Mouse (Mus musculus): ENCODE measurements around the gene Zim1. TPM values are rescaled to one million over a fixed set of nuclear protein-coding genes. Genes with fewer than 3 reads are reported as not detected.

Zim1 gene
- polyA plus RNA-seq, 1 experiment from 2014 or later: 1.5 TPM

DNA sequence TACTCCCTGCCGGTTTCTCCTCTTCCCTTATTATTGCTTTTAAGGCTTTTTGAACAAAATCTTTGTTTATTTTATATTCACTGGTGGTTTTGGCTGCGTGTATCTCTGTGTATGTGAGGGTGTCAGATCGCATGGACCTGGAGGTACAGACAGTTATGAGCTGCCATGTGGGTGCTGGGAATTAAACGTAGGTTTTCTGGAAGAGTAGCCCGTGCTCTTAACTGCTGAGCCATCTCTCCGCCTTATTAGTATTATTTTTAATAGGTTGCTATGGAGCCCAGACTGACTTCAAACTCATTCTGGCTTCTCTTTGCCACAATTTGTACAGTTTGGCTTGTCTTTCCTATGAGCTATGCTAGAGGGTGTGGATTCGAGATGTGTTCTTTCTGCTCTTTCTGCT lies 32.8 kb downstream of the Zim1 start:
- no peaks in the 10 kb centered on the region for H3K27me3 ChIP-seq (ENCODE audit: control insufficient read depth, insufficient read depth, low read depth, low read length)
- no peak overlapping the region for H3K9ac ChIP-seq (ENCODE audit: low read depth, low read length)
- no peaks in the 10 kb centered on the region for H3K36me3 ChIP-seq (ENCODE audit: control insufficient read depth, insufficient read depth)
- 60% methylated on average over 7 of the region's 7 CpGs for WGBS (ENCODE audit: insufficient replicate concordance)
- H3K9me3 ChIP-seq (replicated peaks; ENCODE audit: control insufficient read depth, low read length): no peaks in the 10 kb centered on the region
- no peak overlapping the region for H3K27ac ChIP-seq (ENCODE audit: low read length)
- no peak for ATAC-seq (ENCODE audit: low read depth)
- no peak overlapping the region for H3K4me2 ChIP-seq (ENCODE audit: low read depth, low read length)
- no peaks in the 10 kb centered on the region for H3K4me1 ChIP-seq (ENCODE audit: control insufficient read depth, low read depth, low read length)
- no peak overlapping the region for H3K4me3 ChIP-seq (ENCODE audit: low read depth, low read length)

GRCm38 (mm10) chr7:6659605-6660004 lies 36.6 kb downstream of the Zim1 start:
- Histone ChIP-seq H3K36me3 (ENCODE audit: control insufficient read depth, insufficient read depth) (no peaks in the 10 kb centered on the region), H3K4me2 (ENCODE audit: low read depth, low read length) (no peak overlapping the region), H3K27ac (ENCODE audit: low read length) (no peak overlapping the region), H3K4me3 (ENCODE audit: low read depth, low read length) (no peak overlapping the region), H3K4me1 (ENCODE audit: control insufficient read depth, low read depth, low read length) (no peaks in the 10 kb centered on the region), H3K27me3 (ENCODE audit: control insufficient read depth, insufficient read depth, low read depth, low read length) (no peaks in the 10 kb centered on the region), H3K9me3 (replicated peaks; ENCODE audit: control insufficient read depth, low read length) (no peaks in the 10 kb centered on the region), H3K9ac (ENCODE audit: low read depth, low read length) (no peak overlapping the region)
- ATAC-seq (ENCODE audit: low read depth): no peak
- WGBS (ENCODE audit: insufficient replicate concordance): 19% methylated on average over 2 of the region's 2 CpGs

- WGBS (ENCODE audit: insufficient replicate concordance): 77% methylated on average over 7 of the region's 7 CpGs
- H3K27ac ChIP-seq (ENCODE audit: low read length): no peak overlapping the region
- no peak overlapping the region for H3K4me3 ChIP-seq (ENCODE audit: low read depth, low read length)
- H3K36me3 ChIP-seq (ENCODE audit: control insufficient read depth, insufficient read depth): no peaks in the 10 kb centered on the region
- H3K27me3 ChIP-seq (ENCODE audit: control insufficient read depth, insufficient read depth, low read depth, low read length): no peaks in the 10 kb centered on the region
- no peak overlapping the region for H3K9ac ChIP-seq (ENCODE audit: low read depth, low read length)
- ATAC-seq (ENCODE audit: low read depth): no peak
- H3K9me3 ChIP-seq (replicated peaks; ENCODE audit: control insufficient read depth, low read length): no peaks in the 10 kb centered on the region
- no peak overlapping the region for H3K4me2 ChIP-seq (ENCODE audit: low read depth, low read length)
- H3K4me1 ChIP-seq (ENCODE audit: control insufficient read depth, low read depth, low read length): no peaks in the 10 kb centered on the region
Observed at GRCm38 (mm10) chr7:6658606-6659005, 37.6 kb downstream of the Zim1 start.

GRCm38 (mm10) chr7:6652151-6652550 lies 44.1 kb downstream of the Zim1 start:
- H3K27me3 ChIP-seq (ENCODE audit: control insufficient read depth, insufficient read depth, low read depth, low read length): no peaks in the 10 kb centered on the region
- H3K4me2 ChIP-seq (ENCODE audit: low read depth, low read length): no peak overlapping the region
- ATAC-seq (ENCODE audit: low read depth): no peak
- no peaks in the 10 kb centered on the region for H3K36me3 ChIP-seq (ENCODE audit: control insufficient read depth, insufficient read depth)
- H3K9me3 ChIP-seq (replicated peaks; ENCODE audit: control insufficient read depth, low read length): no peaks in the 10 kb centered on the region
- WGBS (ENCODE audit: insufficient replicate concordance): 52% methylated on average over 5 of the region's 5 CpGs
- no peaks in the 10 kb centered on the region for H3K4me1 ChIP-seq (ENCODE audit: control insufficient read depth, low read depth, low read length)
- no peak overlapping the region for H3K4me3 ChIP-seq (ENCODE audit: low read depth, low read length)
- no peak overlapping the region for H3K9ac ChIP-seq (ENCODE audit: low read depth, low read length)
- H3K27ac ChIP-seq (ENCODE audit: low read length): no peak overlapping the region

DNA sequence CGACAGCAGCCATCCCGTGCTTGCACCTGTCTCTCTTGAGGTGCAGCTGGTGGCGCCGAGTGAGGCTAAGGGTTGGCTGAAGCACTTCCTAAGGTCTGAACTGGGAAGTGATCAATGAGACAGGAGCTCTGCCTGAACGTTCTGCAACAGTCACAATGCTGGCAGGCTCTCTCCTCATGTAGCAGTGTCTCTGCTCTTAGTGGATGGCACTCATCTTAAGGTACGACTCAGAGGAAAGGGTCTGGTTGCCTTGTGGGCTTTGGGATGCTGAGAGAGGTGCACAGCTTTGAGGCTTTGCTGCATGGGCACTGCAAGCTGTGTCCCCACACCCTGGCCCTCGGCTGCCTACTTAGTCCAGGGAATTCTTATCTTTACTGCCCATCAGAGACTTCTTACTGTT lies 45.0 kb downstream of the Zim1 start:
- no peak for ATAC-seq (ENCODE audit: low read depth)
- no peak overlapping the region for H3K9ac ChIP-seq (ENCODE audit: low read depth, low read length)
- no peaks in the 10 kb centered on the region for H3K36me3 ChIP-seq (ENCODE audit: control insufficient read depth, insufficient read depth)
- 39% methylated on average over 7 of the region's 7 CpGs for WGBS (ENCODE audit: insufficient replicate concordance)
- no peak overlapping the region for H3K4me2 ChIP-seq (ENCODE audit: low read depth, low read length)
- no peaks in the 10 kb centered on the region for H3K4me1 ChIP-seq (ENCODE audit: control insufficient read depth, low read depth, low read length)
- no peak overlapping the region for H3K27ac ChIP-seq (ENCODE audit: low read length)
- no peak overlapping the region for H3K4me3 ChIP-seq (ENCODE audit: low read depth, low read length)
- H3K27me3 ChIP-seq (ENCODE audit: control insufficient read depth, insufficient read depth, low read depth, low read length): no peaks in the 10 kb centered on the region
- no peaks in the 10 kb centered on the region for H3K9me3 ChIP-seq (replicated peaks; ENCODE audit: control insufficient read depth, low read length)

DNA sequence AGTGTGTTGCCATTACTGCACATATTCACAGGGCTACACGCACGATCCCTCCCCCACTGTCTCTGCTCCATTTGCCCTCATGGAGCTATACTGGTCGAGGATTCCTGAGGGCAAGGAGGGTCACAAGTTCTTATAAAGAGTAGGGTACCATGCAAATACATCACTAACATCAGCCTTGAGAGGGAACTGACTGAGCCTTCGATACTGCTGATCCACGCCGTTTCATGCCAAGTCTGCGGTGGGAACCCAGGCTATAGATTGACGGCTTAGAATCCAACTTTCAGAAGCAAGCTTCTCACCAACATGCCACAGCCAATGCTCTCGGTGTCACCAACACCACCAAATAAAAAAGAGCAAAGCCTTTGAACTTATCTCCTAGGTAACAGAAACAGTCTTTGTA lies 45.7 kb downstream of the Zim1 start:
- Histone ChIP-seq H3K27ac (ENCODE audit: low read length) (no peak overlapping the region), H3K4me2 (ENCODE audit: low read depth, low read length) (no peak overlapping the region), H3K9me3 (replicated peaks; ENCODE audit: control insufficient read depth, low read length) (no peaks in the 10 kb centered on the region), H3K27me3 (ENCODE audit: control insufficient read depth, insufficient read depth, low read depth, low read length) (no peaks in the 10 kb centered on the region), H3K9ac (ENCODE audit: low read depth, low read length) (no peak overlapping the region), H3K4me3 (ENCODE audit: low read depth, low read length) (no peak overlapping the region), H3K4me1 (ENCODE audit: control insufficient read depth, low read depth, low read length) (no peaks in the 10 kb centered on the region), H3K36me3 (ENCODE audit: control insufficient read depth, insufficient read depth) (no peaks in the 10 kb centered on the region)
- no peak for ATAC-seq (ENCODE audit: low read depth)
- 76% methylated on average over 9 of the region's 9 CpGs for WGBS (ENCODE audit: insufficient replicate concordance)

GRCm38 (mm10) chr7:6645821-6646220 lies 50.4 kb downstream of the Zim1 start:
- H3K4me3 ChIP-seq (ENCODE audit: low read depth, low read length): no peak overlapping the region
- WGBS (ENCODE audit: insufficient replicate concordance): 74% methylated on average over 3 of the region's 3 CpGs
- ATAC-seq (ENCODE audit: low read depth): no peak
- H3K27ac ChIP-seq (ENCODE audit: low read length): no peak overlapping the region
- no peaks in the 10 kb centered on the region for H3K36me3 ChIP-seq (ENCODE audit: control insufficient read depth, insufficient read depth)
- no peaks in the 10 kb centered on the region for H3K27me3 ChIP-seq (ENCODE audit: control insufficient read depth, insufficient read depth, low read depth, low read length)
- no peaks in the 10 kb centered on the region for H3K4me1 ChIP-seq (ENCODE audit: control insufficient read depth, low read depth, low read length)
- no peak overlapping the region for H3K4me2 ChIP-seq (ENCODE audit: low read depth, low read length)
- no peak overlapping the region for H3K9ac ChIP-seq (ENCODE audit: low read depth, low read length)
- H3K9me3 ChIP-seq (replicated peaks; ENCODE audit: control insufficient read depth, low read length): no peaks in the 10 kb centered on the region

- no peak overlapping the region for H3K4me3 ChIP-seq (ENCODE audit: low read depth, low read length)
- no peak overlapping the region for H3K9ac ChIP-seq (ENCODE audit: low read depth, low read length)
- no peaks in the 10 kb centered on the region for H3K36me3 ChIP-seq (ENCODE audit: control insufficient read depth, insufficient read depth)
- H3K27ac ChIP-seq (ENCODE audit: low read length): no peak overlapping the region
- no peak overlapping the region for H3K4me2 ChIP-seq (ENCODE audit: low read depth, low read length)
- no peak for ATAC-seq (ENCODE audit: low read depth)
- H3K9me3 ChIP-seq (replicated peaks; ENCODE audit: control insufficient read depth, low read length): no peaks in the 10 kb centered on the region
- H3K4me1 ChIP-seq (ENCODE audit: control insufficient read depth, low read depth, low read length): no peaks in the 10 kb centered on the region
- no peaks in the 10 kb centered on the region for H3K27me3 ChIP-seq (ENCODE audit: control insufficient read depth, insufficient read depth, low read depth, low read length)
- 60% methylated on average over 4 of the region's 4 CpGs for WGBS (ENCODE audit: insufficient replicate concordance)
Observed at GRCm38 (mm10) chr7:6638076-6638475, 58.2 kb downstream of the Zim1 start.

DNA sequence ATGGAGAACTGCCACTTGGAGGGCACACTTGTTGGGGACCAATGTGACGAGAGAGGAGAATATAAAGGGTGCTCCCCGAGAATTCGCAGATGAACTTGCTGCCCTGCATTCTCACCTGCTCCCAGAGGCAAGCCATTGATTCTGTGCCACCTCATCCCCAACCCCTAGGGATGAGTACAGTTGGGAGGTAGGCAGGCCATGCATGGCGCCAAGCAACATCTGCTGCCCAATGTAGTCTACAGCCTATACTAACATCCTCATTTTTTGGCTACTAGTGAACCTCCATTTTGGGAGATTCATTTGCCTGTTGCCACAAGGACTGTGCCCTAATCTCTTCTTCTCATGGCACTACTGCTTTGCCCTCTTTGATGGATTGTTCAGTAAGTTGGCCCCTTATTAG lies 59.5 kb downstream of the Zim1 start:
- Histone ChIP-seq H3K27me3 (ENCODE audit: control insufficient read depth, insufficient read depth, low read depth, low read length) (no peaks in the 10 kb centered on the region), H3K4me1 (ENCODE audit: control insufficient read depth, low read depth, low read length) (no peaks in the 10 kb centered on the region), H3K4me2 (ENCODE audit: low read depth, low read length) (no peak overlapping the region), H3K9me3 (replicated peaks; ENCODE audit: control insufficient read depth, low read length) (no peaks in the 10 kb centered on the region), H3K36me3 (ENCODE audit: control insufficient read depth, insufficient read depth) (no peaks in the 10 kb centered on the region), H3K4me3 (ENCODE audit: low read depth, low read length) (no peak overlapping the region), H3K27ac (ENCODE audit: low read length) (no peak overlapping the region), H3K9ac (ENCODE audit: low read depth, low read length) (no peak overlapping the region)
- ATAC-seq (ENCODE audit: low read depth): no peak
- WGBS (ENCODE audit: insufficient replicate concordance): 61% methylated on average over 4 of the region's 4 CpGs

GRCm38 (mm10) chr7:6635831-6636230 lies 60.4 kb downstream of the Zim1 start:
- Histone ChIP-seq H3K27me3 (ENCODE audit: control insufficient read depth, insufficient read depth, low read depth, low read length) (no peaks in the 10 kb centered on the region), H3K9ac (ENCODE audit: low read depth, low read length) (no peak overlapping the region), H3K4me2 (ENCODE audit: low read depth, low read length) (no peak overlapping the region), H3K9me3 (replicated peaks; ENCODE audit: control insufficient read depth, low read length) (no peaks in the 10 kb centered on the region), H3K36me3 (ENCODE audit: control insufficient read depth, insufficient read depth) (no peaks in the 10 kb centered on the region), H3K27ac (ENCODE audit: low read length) (no peak overlapping the region), H3K4me3 (ENCODE audit: low read depth, low read length) (no peak overlapping the region), H3K4me1 (ENCODE audit: control insufficient read depth, low read depth, low read length) (no peaks in the 10 kb centered on the region)
- no peak for ATAC-seq (ENCODE audit: low read depth)
- 53% methylated on average over 3 of the region's 3 CpGs for WGBS (ENCODE audit: insufficient replicate concordance)

All from liver, embryonic 16.5 days (tissue).